Mouse (Mus musculus) splenic B cell, adult 2 months (primary cell): ENCODE measurements around the gene Irf1.

Experiments used
- DNase-seq: peaks from one replicate; pipeline ENCODE4 v3.0.0-alpha.2; 2011; ENCODE audit warnings: low read depth, low spot score
- H3K27me3 ChIP-seq: 2 replicates; pipeline ENCODE4 v1.6.1; 2012; ENCODE audit warnings: mild to moderate bottlenecking, low read length, moderate library complexity, mixed read lengths; ENCODE audit not compliant: control insufficient read depth, poor library complexity, insufficient read depth, severe bottlenecking
- H3K36me3 ChIP-seq: 2 replicates; pipeline ENCODE4 v1.6.1; 2012; ENCODE audit warnings: mild to moderate bottlenecking, low read length, moderate library complexity, mixed read lengths; ENCODE audit not compliant: control insufficient read depth, poor library complexity, insufficient read depth, severe bottlenecking

The Irf1 gene

GRCm38 (mm10) chr11:53769185-53769576 is 633 bp upstream of the Irf1 start:
- no peak for DNase-seq
- Histone ChIP-seq H3K36me3 (peaks cover 19% of the 10 kb centered on the region), H3K27me3 (no peaks in the 10 kb centered on the region)

- Histone ChIP-seq H3K27me3 (no peaks in the 10 kb centered on the region), H3K36me3 (peaks cover 23% of the 10 kb centered on the region)
- DNase-seq: peak; percentile 76
Measured at GRCm38 (mm10) chr11:53770125-53770791, 444 bp downstream of the Irf1 start.

GRCm38 (mm10) chr11:53771001-53771744 is 1.4 kb downstream of the Irf1 start:
- no peak for DNase-seq
- H3K36me3 ChIP-seq: peaks cover 28% of the 10 kb centered on the region
- H3K27me3 ChIP-seq: no peaks in the 10 kb centered on the region

GRCm38 (mm10) chr11:53772536-53772935 is 2.7 kb downstream of the Irf1 start:
- peak; percentile 49 for DNase-seq
- H3K27me3 ChIP-seq: no peaks in the 10 kb centered on the region
- peaks cover 28% of the 10 kb centered on the region for H3K36me3 ChIP-seq

- H3K36me3 ChIP-seq: peaks cover 31% of the 10 kb centered on the region
- no peak for DNase-seq
- H3K27me3 ChIP-seq: no peaks in the 10 kb centered on the region
Measured at GRCm38 (mm10) chr11:53773087-53773486, 3.3 kb downstream of the Irf1 start, which contains the start of gene Gm17334. Gene Gm17334, minus strand, starts transcription at chr11:53773187.

GRCm38 (mm10) chr11:53773641-53774360 is 4.0 kb downstream of the Irf1 start:
- Histone ChIP-seq H3K36me3 (peaks cover 34% of the 10 kb centered on the region), H3K27me3 (no peaks in the 10 kb centered on the region)
- DNase-seq: no peak

GRCm38 (mm10) chr11:53774659-53775255 is 4.9 kb downstream of the Irf1 start:
- Histone ChIP-seq H3K36me3 (peaks cover 34% of the 10 kb centered on the region), H3K27me3 (no peaks in the 10 kb centered on the region)
- no peak for DNase-seq

GRCm38 (mm10) chr11:53777736-53778135 is 7.9 kb downstream of the Irf1 start:
- H3K27me3 ChIP-seq: no peaks in the 10 kb centered on the region
- DNase-seq: no peak
- H3K36me3 ChIP-seq: peaks cover 27% of the 10 kb centered on the region

GRCm38 (mm10) chr11:53778455-53778854 is 8.6 kb downstream of the Irf1 start:
- no peak for DNase-seq
- peaks cover 21% of the 10 kb centered on the region for H3K36me3 ChIP-seq

GRCm38 (mm10) chr11:53779808-53780207 is 10.0 kb downstream of the Irf1 start:
- DNase-seq: no peak
- peaks cover 12% of the 10 kb centered on the region for H3K36me3 ChIP-seq

More at GRCm38 (mm10) chr11:53778455-53778854, 8.6 kb downstream of the Irf1 start:
- H3K27me3 ChIP-seq: no peaks in the 10 kb centered on the region

GRCm38 (mm10) chr11:53780262-53780661 is 10.4 kb downstream of the Irf1 start:
- no peak for DNase-seq

More at GRCm38 (mm10) chr11:53779808-53780207, 10.0 kb downstream of the Irf1 start:
- H3K27me3 ChIP-seq: no peaks in the 10 kb centered on the region

GRCm38 (mm10) chr11:53781201-53781775 is 11.5 kb downstream of the Irf1 start:
- Histone ChIP-seq H3K27me3 (no peaks in the 10 kb centered on the region), H3K36me3 (peaks cover 6% of the 10 kb centered on the region; the same call in 1 of the 2 replicates)
- no peak for DNase-seq

More at GRCm38 (mm10) chr11:53780262-53780661, 10.4 kb downstream of the Irf1 start:
- Histone ChIP-seq H3K36me3 (peaks cover 12% of the 10 kb centered on the region), H3K27me3 (no peaks in the 10 kb centered on the region)

- no peaks in the 10 kb centered on the region for H3K27me3 ChIP-seq
- no peak for DNase-seq
- H3K36me3 ChIP-seq: peaks cover 6% of the 10 kb centered on the region; the same call in 1 of the 2 replicates
Measured at GRCm38 (mm10) chr11:53781964-53782363, 12.2 kb downstream of the Irf1 start.

GRCm38 (mm10) chr11:53783288-53783687 is 13.5 kb downstream of the Irf1 start:
- peak; percentile 69 for DNase-seq
- no peaks in the 10 kb centered on the region for H3K27me3 ChIP-seq
- H3K36me3 ChIP-seq: peaks cover 1% of the 10 kb centered on the region; the same call in 1 of the 2 replicates
